Mouse (Mus musculus) adrenal gland, adult (tissue): ENCODE data around the gene Eif4a3.
A peak's percentile ranks its signal among the peaks of the same experiment; 100 is the strongest.
"Not testable (repeated sequence)": the region's sequence is repeated elsewhere in the genome, so short reads cannot be mapped to it uniquely, and the experiment has no call there.

Experiments
- DNase-seq, 2 experiments: peaks; one replicate each; pipeline ENCODE4 v3.0.0; 2022 to 2023; ENCODE audit warnings: low spot score in 1 of 2; ENCODE audit not compliant: inconsistent age in 2 of 2

The Eif4a3 gene

GRCm38 (mm10) chr11:119298917-119299316, 972 bp downstream of the Eif4a3 start:
- no peak for DNase-seq

GRCm38 (mm10) chr11:119297996-119298395, 1.9 kb downstream of the Eif4a3 start:
- DNase-seq: no peak

GRCm38 (mm10) chr11:119292861-119293260, 7.0 kb downstream of the Eif4a3 start:
- not testable (repeated sequence) for DNase-seq

GRCm38 (mm10) chr11:119287207-119287992, 12.5 kb downstream of the Eif4a3 start:
- no peak for DNase-seq

GRCm38 (mm10) chr11:119285791-119286527, 13.9 kb downstream of the Eif4a3 start:
- DNase-seq: peak in 1 of 2 experiments; percentile 56

- DNase-seq: no peak
Observed at GRCm38 (mm10) chr11:119281030-119281429, 18.9 kb downstream of the Eif4a3 start.

GRCm38 (mm10) chr11:119273186-119273930, 26.5 kb downstream of the Eif4a3 start:
- DNase-seq: no peak

GRCm38 (mm10) chr11:119272492-119272891, 27.4 kb downstream of the Eif4a3 start:
- DNase-seq: peak in 1 of 2 experiments; percentile 36

GRCm38 (mm10) chr11:119268557-119269195, 31.2 kb downstream of the Eif4a3 start:
- DNase-seq: no peak

- peak; percentile 95 to 98 for DNase-seq
Observed at GRCm38 (mm10) chr11:119267768-119268556, 31.9 kb downstream of the Eif4a3 start, which contains the start of gene Gaa. Gene Gaa (plus strand): TSS chr11:119267887.

- peak; percentile 49 to 69 for DNase-seq
Observed at GRCm38 (mm10) chr11:119267241-119267674, 32.6 kb downstream of the Eif4a3 start.

- no peak for DNase-seq
Observed at GRCm38 (mm10) chr11:119265811-119266210, 34.1 kb downstream of the Eif4a3 start.

- no peak for DNase-seq
Observed at GRCm38 (mm10) chr11:119264413-119264812, 35.5 kb downstream of the Eif4a3 start.

GRCm38 (mm10) chr11:119259977-119260376, 39.9 kb downstream of the Eif4a3 start:
- no peak for DNase-seq

- peak; percentile 78 to 91 for DNase-seq
Observed at GRCm38 (mm10) chr11:119258572-119259322, 41.1 kb downstream of the Eif4a3 start.

- no peak for DNase-seq
Observed at GRCm38 (mm10) chr11:119258216-119258571, 41.7 kb downstream of the Eif4a3 start.

- DNase-seq: peak in 1 of 2 experiments; percentile 63
Observed at GRCm38 (mm10) chr11:119256557-119256956, 43.3 kb downstream of the Eif4a3 start.

GRCm38 (mm10) chr11:119252854-119253541, 46.9 kb downstream of the Eif4a3 start:
- peak in 1 of 2 experiments; percentile 47 for DNase-seq

- DNase-seq: no peak
Observed at GRCm38 (mm10) chr11:119250998-119251397, 48.9 kb downstream of the Eif4a3 start.
